Mouse (Mus musculus) liver, embryonic 16.5 days (tissue): ENCODE results near the gene Ulk2. TPM values are rescaled to one million over a fixed set of nuclear protein-coding genes. Genes with fewer than 3 reads are reported as not detected.
A peak's percentile ranks its signal among the peaks of the same experiment; 100 is the strongest.
"Not testable (repeated sequence)": the region's sequence is repeated elsewhere in the genome, so short reads cannot be mapped to it uniquely, and the experiment has no call there.

Experiments used
- ATAC-seq: fragments of 200-750 bp; cut with Nextera tagmentation; 2 replicates; pipeline ENCODE4 v1.8.0; 2017; ENCODE audit warnings: low read depth, mild to moderate bottlenecking, moderate number of reproducible peaks, moderate library complexity
- H3K27ac ChIP-seq: fragments of 300-500 bp; sonication (generic); 2 replicates; pipeline ENCODE4 v1.5.1; 2014; ENCODE audit warnings: mild to moderate bottlenecking, low read length
- H3K27me3 ChIP-seq: fragments of 300-500 bp; sonication (generic); 2 replicates; pipeline ENCODE4 v1.6.1; 2014; ENCODE audit warnings: low read depth, low read length, mixed read lengths; ENCODE audit not compliant: control insufficient read depth, insufficient read depth
- H3K36me3 ChIP-seq: fragments of 300-500 bp; sonication (generic); 2 replicates; pipeline ENCODE4 v1.6.1; 2014; ENCODE audit warnings: mild to moderate bottlenecking; ENCODE audit not compliant: control insufficient read depth, insufficient read depth
- H3K4me1 ChIP-seq: fragments of 300-500 bp; sonication (generic); 2 replicates; pipeline ENCODE4 v1.6.1; 2014; ENCODE audit warnings: low read depth, low read length, mixed read lengths; ENCODE audit not compliant: control insufficient read depth
- H3K4me2 ChIP-seq: fragments of 300-500 bp; sonication (generic); 2 replicates; pipeline ENCODE4 v1.6.1; 2014; ENCODE audit warnings: low read depth, low read length, mixed read lengths
- H3K4me3 ChIP-seq: fragments of 300-500 bp; sonication (generic); 2 replicates; pipeline ENCODE4 v1.5.1; 2014; ENCODE audit warnings: low read depth, mild to moderate bottlenecking, low read length
- H3K9ac ChIP-seq: fragments of 300-500 bp; sonication (generic); 2 replicates; pipeline ENCODE4 v1.6.1; 2014; ENCODE audit warnings: low read depth, low read length
- H3K9me3 ChIP-seq: fragments of 300-500 bp; sonication (generic); replicated peaks from 2 replicates; pipeline ENCODE4 v1.6.1; 2016; ENCODE audit warnings: low read length; ENCODE audit not compliant: control insufficient read depth
- WGBS: fragments of 180-500 bp; shearing (Covaris S2); extraction: QIAGEN DNeasy Blood & Tissue Kit; methylation state at CpG from one replicate; pipeline ENCODE4 v1.1.7; 2014; ENCODE audit not compliant: insufficient replicate concordance; 5-methylcytosine and 5-hydroxymethylcytosine counted together
- polyA plus RNA-seq: library from polyadenylated mRNA; unstranded; fragments of >200 nt; fragmentation: Nextera tagmentation; extraction: Ambion mirVana; gene quantifications from 2 replicates; pipeline ENCODE4 v1.2.1, GENCODE M21; 2015

The Ulk2 gene
- polyA plus RNA-seq, 1 experiment from 2014 or later = 3.3 TPM

GRCm38 (mm10) chr11:61853659-61854058 is 1.2 kb downstream of the Ulk2 start:
- H3K4me3 ChIP-seq = peak overlapping the region; percentile 77
- H3K9me3 ChIP-seq = no peaks in the 10 kb centered on the region
- H3K27ac ChIP-seq = peak overlapping the region; percentile 79
- no peaks in the 10 kb centered on the region for H3K36me3 ChIP-seq
- no peak for ATAC-seq
- H3K27me3 ChIP-seq = no peaks in the 10 kb centered on the region
- H3K4me2 ChIP-seq = peak overlapping the region; percentile 86
- 19% methylated on average over 5 of the region's 5 CpGs for WGBS
- peaks cover 3% of the 10 kb centered on the region for H3K4me1 ChIP-seq
- H3K9ac ChIP-seq = peak overlapping the region; percentile 88

- Histone ChIP-seq H3K27me3 (no peaks in the 10 kb centered on the region), H3K36me3 (no peaks in the 10 kb centered on the region), H3K27ac (no peak overlapping the region), H3K4me1 (peaks cover 3% of the 10 kb centered on the region), H3K9ac (no peak overlapping the region), H3K4me2 (no peak overlapping the region), H3K4me3 (no peak overlapping the region), H3K9me3 (no peaks in the 10 kb centered on the region)
- no peak for ATAC-seq
Observed at GRCm38 (mm10) chr11:61852916-61853315, 2.0 kb downstream of the Ulk2 start.

GRCm38 (mm10) chr11:61851195-61851594 is 3.7 kb downstream of the Ulk2 start:
- Histone ChIP-seq H3K4me2 (no peak overlapping the region), H3K4me3 (no peak overlapping the region), H3K4me1 (peaks cover 3% of the 10 kb centered on the region), H3K27ac (no peak overlapping the region), H3K36me3 (no peaks in the 10 kb centered on the region), H3K9me3 (no peaks in the 10 kb centered on the region), H3K27me3 (no peaks in the 10 kb centered on the region), H3K9ac (no peak overlapping the region)
- 51% methylated on average over 3 of the region's 3 CpGs for WGBS
- no peak for ATAC-seq

- H3K36me3 ChIP-seq = not testable (repeated sequence)
Observed at GRCm38 (mm10) chr11:61840663-61841062, 14.2 kb downstream of the Ulk2 start.

GRCm38 (mm10) chr11:61839940-61840339 is 14.9 kb downstream of the Ulk2 start:
- H3K4me1 ChIP-seq = no peaks in the 10 kb centered on the region
- H3K27ac ChIP-seq = no peak overlapping the region
- no peaks in the 10 kb centered on the region for H3K27me3 ChIP-seq
- H3K4me2 ChIP-seq = no peak overlapping the region
- no peak for ATAC-seq
- H3K9ac ChIP-seq = no peak overlapping the region
- H3K4me3 ChIP-seq = no peak overlapping the region
- H3K36me3 ChIP-seq = no peaks in the 10 kb centered on the region; the same call in 1 of the 2 replicates
- no peaks in the 10 kb centered on the region for H3K9me3 ChIP-seq

More at GRCm38 (mm10) chr11:61840663-61841062, 14.2 kb downstream of the Ulk2 start:
- not testable (repeated sequence) for H3K27ac ChIP-seq, H3K27me3 ChIP-seq, H3K4me1 ChIP-seq, H3K4me3 ChIP-seq, ATAC-seq, H3K9ac ChIP-seq, H3K4me2 ChIP-seq, H3K9me3 ChIP-seq
- WGBS = 66% methylated on average over 3 of the region's 3 CpGs

GRCm38 (mm10) chr11:61839182-61839581 is 15.7 kb downstream of the Ulk2 start:
- H3K27me3 ChIP-seq = no peaks in the 10 kb centered on the region
- ATAC-seq = no peak
- no peak overlapping the region for H3K4me3 ChIP-seq
- no peak overlapping the region for H3K27ac ChIP-seq
- no peak overlapping the region for H3K9ac ChIP-seq
- no peaks in the 10 kb centered on the region for H3K4me1 ChIP-seq
- 61% methylated on average over 1 of the region's 1 CpGs for WGBS
- H3K36me3 ChIP-seq = no peaks in the 10 kb centered on the region; the same call in 1 of the 2 replicates
- H3K9me3 ChIP-seq = no peaks in the 10 kb centered on the region
- no peak overlapping the region for H3K4me2 ChIP-seq

- WGBS = 51% methylated on average over 4 of the region's 4 CpGs
- no peaks in the 10 kb centered on the region; the same call in none of the 2 replicates for H3K36me3 ChIP-seq
- H3K27ac ChIP-seq = no peak overlapping the region
- ATAC-seq = no peak
- no peaks in the 10 kb centered on the region for H3K27me3 ChIP-seq
- no peaks in the 10 kb centered on the region for H3K9me3 ChIP-seq
- H3K4me1 ChIP-seq = no peaks in the 10 kb centered on the region
- H3K4me2 ChIP-seq = no peak overlapping the region
- no peak overlapping the region for H3K9ac ChIP-seq
- H3K4me3 ChIP-seq = no peak overlapping the region
Observed at GRCm38 (mm10) chr11:61809793-61810192, 45.1 kb downstream of the Ulk2 start.

- H3K27ac ChIP-seq = no peak overlapping the region
- no peaks in the 10 kb centered on the region; the same call in none of the 2 replicates for H3K36me3 ChIP-seq
- no peak overlapping the region for H3K4me2 ChIP-seq
- no peaks in the 10 kb centered on the region for H3K9me3 ChIP-seq
- WGBS = 68% methylated on average over 2 of the region's 2 CpGs
- no peak overlapping the region for H3K9ac ChIP-seq
- no peak for ATAC-seq
- no peak overlapping the region for H3K4me3 ChIP-seq
- no peaks in the 10 kb centered on the region for H3K4me1 ChIP-seq
- no peaks in the 10 kb centered on the region for H3K27me3 ChIP-seq
Observed at GRCm38 (mm10) chr11:61808551-61809117, 46.2 kb downstream of the Ulk2 start.

- no peaks in the 10 kb centered on the region for H3K4me1 ChIP-seq
- no peaks in the 10 kb centered on the region for H3K9me3 ChIP-seq
- H3K36me3 ChIP-seq = no peaks in the 10 kb centered on the region; the same call in none of the 2 replicates
- no peaks in the 10 kb centered on the region for H3K27me3 ChIP-seq
- WGBS = 73% methylated on average over 1 of the region's 1 CpGs
- H3K9ac ChIP-seq = no peak overlapping the region
- no peak overlapping the region for H3K4me2 ChIP-seq
- H3K4me3 ChIP-seq = no peak overlapping the region
- no peak for ATAC-seq
- no peak overlapping the region for H3K27ac ChIP-seq
Observed at GRCm38 (mm10) chr11:61793441-61793840, 61.4 kb downstream of the Ulk2 start.
